Comparison of ENCODE assay signal across 8 mouse cellular contexts in the genomic region with DNA sequence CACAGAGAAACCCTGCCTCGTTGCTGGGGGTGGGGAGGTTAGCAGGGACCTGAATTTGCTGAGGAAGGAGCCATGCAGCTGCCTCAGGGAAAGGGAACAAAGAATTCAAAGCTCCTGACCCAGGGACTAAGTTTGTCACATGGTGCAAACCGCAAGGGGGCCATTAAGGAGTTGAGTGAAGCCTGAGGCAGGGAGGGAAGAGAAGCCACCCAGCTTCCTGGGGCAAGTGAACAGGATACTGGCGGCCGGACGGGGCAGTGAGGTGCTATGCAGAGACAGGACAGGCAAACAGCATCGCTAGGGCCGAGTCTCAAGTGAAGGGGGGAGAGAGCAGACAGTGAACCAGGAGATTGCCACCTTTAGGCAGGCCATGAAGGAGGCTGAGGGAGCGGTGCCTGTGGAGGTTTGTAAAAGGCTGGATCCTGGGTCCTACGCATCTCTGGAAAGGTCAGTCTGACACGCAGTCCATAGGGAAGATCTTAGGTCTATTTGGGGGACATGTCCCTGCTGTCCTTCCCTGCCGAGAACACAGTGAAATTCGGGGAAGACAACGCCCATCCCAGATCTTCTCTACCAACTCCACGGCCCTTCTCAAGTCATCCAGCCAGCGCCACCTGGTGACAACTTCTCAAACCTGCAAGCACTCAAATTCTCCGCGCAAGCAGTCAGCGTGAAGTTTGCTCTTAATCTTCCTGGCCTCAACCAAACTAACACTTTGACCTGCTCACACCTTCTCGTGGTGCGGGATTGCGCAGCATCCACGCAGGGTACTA. TPM values are rescaled to one million over a fixed set of nuclear protein-coding genes. Genes with fewer than 3 reads are reported as not detected.
A peak's percentile ranks its signal among the peaks of the same experiment; 100 is the strongest.
DNase-seq lines count a peak whose midpoint lies in the region; ATAC-seq lines count a peak whose summit lies in the region.

No protein-coding gene starts in this region.

- no peaks in the 10 kb centered on the region for H3K9me3 ChIP-seq in hindbrain, embryonic 12.5 days (replicated peaks)

- DNase-seq in MN1 (ENCODE audit: low spot score): peak; percentile 76
- DNase-seq in cerebellum, adult 8-10 months: peak; percentile 75
- DNase-seq in layer of hippocampus, postnatal 14 days (ENCODE audit: low spot score in 2 of 2): peak; percentile 69 to 77
- DNase-seq in lung, postnatal 14 days: peak; percentile 87
- DNase-seq in ovary, postnatal 36 days (ENCODE audit: low spot score): peak; percentile 70
- DNase-seq in thymus, postnatal 14 days: peak; percentile 82

- H3K4me1 ChIP-seq in hindbrain, embryonic 12.5 days: peaks cover 21% of the 10 kb centered on the region

- 7% methylated on average over 22 of the region's 22 CpGs for WGBS in hindbrain, embryonic 12.5 days

- H3K27ac ChIP-seq in hindbrain, embryonic 12.5 days: no peak overlapping the region

- ATAC-seq in frontal cortex, adult (ENCODE audit: low TSS enrichment): peak; percentile 75
- no peak; the same call in 1 of the 2 replicates for ATAC-seq in hindbrain, embryonic 12.5 days (ENCODE audit: low FRiP score)

- no peak overlapping the region for H3K9ac ChIP-seq in hindbrain, embryonic 12.5 days

- peaks cover 54% of the 10 kb centered on the region for H3K27me3 ChIP-seq in hindbrain, embryonic 12.5 days

- H3K36me3 ChIP-seq in hindbrain, embryonic 12.5 days: no peaks in the 10 kb centered on the region

- peak overlapping the region; percentile 46 for H3K4me2 ChIP-seq in hindbrain, embryonic 12.5 days (replicated peaks)

- H3K4me3 ChIP-seq in hindbrain, embryonic 12.5 days: no peak overlapping the region

RNA-seq across cellular contexts. Expression of a gene that starts 1.8 kb away (rescaled TPM):
- 1.5 TPM in 2 replicates for polyA plus RNA-seq in hindbrain, embryonic 12.5 days (2016; fragmentation: Nextera tagmentation; extraction: Ambion mirVana)
- total RNA-seq in layer of hippocampus, postnatal 14 days (2021): 1 to 10 TPM; 3.2 to 3.7 TPM

RNA-seq across cellular contexts. Expression of a gene that starts 14.5 kb away (rescaled TPM):
- 78.6 and 86.0 TPM in 2 replicates for polyA plus RNA-seq in hindbrain, embryonic 12.5 days (2016; fragmentation: Nextera tagmentation; extraction: Ambion mirVana)
- 1 to 10 TPM; 8.2 to 9.5 TPM for total RNA-seq in layer of hippocampus, postnatal 14 days (2021)
